Mouse (Mus musculus): ENCODE data around the gene Ano6. TPM values are rescaled to one million over a fixed set of nuclear protein-coding genes. Genes with fewer than 3 reads are reported as not detected.

The Ano6 gene
- polyA plus RNA-seq, 1 experiment = 104 TPM

GRCm38 (mm10) chr15:95956692-95957091 lies 166.0 kb downstream of the Ano6 start:
- 87% methylated on average over 3 of the region's 3 CpGs for WGBS
- TF ChIP-seq CTCF (IDR thresholded peaks at IDR 0.05; ENCODE audit: borderline replicate concordance, control insufficient read depth, extremely low read depth, insufficient read depth, low read length, poor library complexity) = no peak
- TF ChIP-seq POLR2A (IDR thresholded peaks at IDR 0.05; ENCODE audit: control insufficient read depth, extremely low read depth, insufficient read depth, low read length, poor library complexity) = no peak
- Histone ChIP-seq H3K27ac (ENCODE audit: control insufficient read depth, insufficient read depth, low read length) (no peak overlapping the region), H3K4me1 (replicated peaks; ENCODE audit: control insufficient read depth, insufficient read depth, low read length) (no peaks in the 10 kb centered on the region), H3K36me3 (ENCODE audit: control insufficient read depth, insufficient read depth, low read length) (peaks cover 67% of the 10 kb centered on the region), H3K27me3 (ENCODE audit: control insufficient read depth, insufficient read depth, low read length) (no peaks in the 10 kb centered on the region), H3K4me3 (ENCODE audit: control insufficient read depth, insufficient read depth, low read length) (no peak overlapping the region)
- DNase-seq = no peak

DNA sequence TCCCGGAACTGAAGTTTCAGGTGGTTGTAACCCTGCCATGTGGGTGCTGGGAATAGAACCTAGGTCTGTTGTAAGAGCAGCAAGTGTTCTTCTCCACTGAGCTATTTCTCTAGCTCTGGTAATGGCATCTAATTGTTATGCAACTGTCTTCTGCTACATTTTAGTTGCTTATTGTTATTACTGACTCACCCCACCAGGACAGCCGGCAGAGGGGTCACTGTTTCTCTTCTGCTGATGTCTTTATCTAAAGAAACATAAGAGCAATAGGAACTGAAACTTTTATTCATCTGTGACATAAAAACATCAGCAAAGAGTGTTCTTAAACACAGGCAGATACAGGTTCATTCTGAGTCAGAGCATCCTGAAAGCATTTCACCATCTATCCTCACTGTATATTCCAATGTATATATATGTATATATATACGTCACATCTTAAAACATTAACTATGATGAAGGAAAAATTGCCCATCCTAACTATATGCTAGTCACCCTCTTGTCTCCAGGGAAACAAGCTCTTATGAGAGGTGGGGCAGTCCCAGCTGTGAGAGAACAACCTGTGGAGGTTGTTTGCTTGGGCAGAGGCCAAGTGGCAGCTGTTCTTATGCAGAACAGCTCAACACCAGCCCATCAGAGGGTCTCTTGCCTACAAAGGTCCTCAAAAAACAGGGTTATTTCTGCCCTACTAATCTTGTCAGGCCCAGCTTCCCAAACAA lies 171.9 kb downstream of the Ano6 start:
- 92% methylated on average over 3 of the region's 3 CpGs for WGBS
- Histone ChIP-seq H3K27ac (ENCODE audit: control insufficient read depth, insufficient read depth, low read length) (no peak overlapping the region), H3K4me1 (replicated peaks; ENCODE audit: control insufficient read depth, insufficient read depth, low read length) (no peaks in the 10 kb centered on the region), H3K36me3 (ENCODE audit: control insufficient read depth, insufficient read depth, low read length) (peaks cover 76% of the 10 kb centered on the region), H3K27me3 (ENCODE audit: control insufficient read depth, insufficient read depth, low read length) (no peaks in the 10 kb centered on the region), H3K4me3 (ENCODE audit: control insufficient read depth, insufficient read depth, low read length) (no peak overlapping the region)
- DNase-seq = no peak
- TF ChIP-seq POLR2A (IDR thresholded peaks at IDR 0.05; ENCODE audit: control insufficient read depth, extremely low read depth, insufficient read depth, low read length, poor library complexity) = no peak

- H3K4me1 ChIP-seq (replicated peaks; ENCODE audit: control insufficient read depth, insufficient read depth, low read length) = no peaks in the 10 kb centered on the region
- H3K27me3 ChIP-seq (ENCODE audit: control insufficient read depth, insufficient read depth, low read length) = no peaks in the 10 kb centered on the region
- H3K27ac ChIP-seq (ENCODE audit: control insufficient read depth, insufficient read depth, low read length) = no peak overlapping the region
- peaks cover 81% of the 10 kb centered on the region for H3K36me3 ChIP-seq (ENCODE audit: control insufficient read depth, insufficient read depth, low read length)
- no peak for TF ChIP-seq POLR2A (IDR thresholded peaks at IDR 0.05; ENCODE audit: control insufficient read depth, extremely low read depth, insufficient read depth, low read length, poor library complexity)
- no peak for TF ChIP-seq CTCF (IDR thresholded peaks at IDR 0.05; ENCODE audit: borderline replicate concordance, control insufficient read depth, extremely low read depth, insufficient read depth, low read length, poor library complexity)
- 86% methylated on average over 10 of the region's 10 CpGs for WGBS
- DNase-seq = no peak
- no peak overlapping the region for H3K4me3 ChIP-seq (ENCODE audit: control insufficient read depth, insufficient read depth, low read length)
Measured at GRCm38 (mm10) chr15:95963124-95963482, 172.5 kb downstream of the Ano6 start.

GRCm38 (mm10) chr15:95963533-95964250 lies 173.0 kb downstream of the Ano6 start:
- Histone ChIP-seq H3K4me1 (replicated peaks; ENCODE audit: control insufficient read depth, insufficient read depth, low read length) (no peaks in the 10 kb centered on the region), H3K27ac (ENCODE audit: control insufficient read depth, insufficient read depth, low read length) (no peak overlapping the region), H3K36me3 (ENCODE audit: control insufficient read depth, insufficient read depth, low read length) (peaks cover 81% of the 10 kb centered on the region), H3K27me3 (ENCODE audit: control insufficient read depth, insufficient read depth, low read length) (no peaks in the 10 kb centered on the region), H3K4me3 (ENCODE audit: control insufficient read depth, insufficient read depth, low read length) (no peak overlapping the region)
- DNase-seq = no peak
- no peak for TF ChIP-seq POLR2A (IDR thresholded peaks at IDR 0.05; ENCODE audit: control insufficient read depth, extremely low read depth, insufficient read depth, low read length, poor library complexity)
- TF ChIP-seq CTCF (IDR thresholded peaks at IDR 0.05; ENCODE audit: borderline replicate concordance, control insufficient read depth, extremely low read depth, insufficient read depth, low read length, poor library complexity) = no peak
- WGBS = 96% methylated on average over 12 of the region's 12 CpGs

- Histone ChIP-seq H3K27ac (ENCODE audit: control insufficient read depth, insufficient read depth, low read length) (no peak overlapping the region), H3K27me3 (ENCODE audit: control insufficient read depth, insufficient read depth, low read length) (no peaks in the 10 kb centered on the region), H3K4me1 (replicated peaks; ENCODE audit: control insufficient read depth, insufficient read depth, low read length) (no peaks in the 10 kb centered on the region), H3K4me3 (ENCODE audit: control insufficient read depth, insufficient read depth, low read length) (no peak overlapping the region), H3K36me3 (ENCODE audit: control insufficient read depth, insufficient read depth, low read length) (peaks cover 81% of the 10 kb centered on the region)
- no peak for TF ChIP-seq POLR2A (IDR thresholded peaks at IDR 0.05; ENCODE audit: control insufficient read depth, extremely low read depth, insufficient read depth, low read length, poor library complexity)
- TF ChIP-seq CTCF (IDR thresholded peaks at IDR 0.05; ENCODE audit: borderline replicate concordance, control insufficient read depth, extremely low read depth, insufficient read depth, low read length, poor library complexity) = no peak
- WGBS = 97% methylated on average over 4 of the region's 4 CpGs
- DNase-seq = no peak
Measured at GRCm38 (mm10) chr15:95964251-95964561, 173.6 kb downstream of the Ano6 start.

- WGBS = 97% methylated on average over 2 of the region's 2 CpGs
- DNase-seq = no peak
- no peak overlapping the region for H3K27ac ChIP-seq (ENCODE audit: control insufficient read depth, insufficient read depth, low read length)
- H3K27me3 ChIP-seq (ENCODE audit: control insufficient read depth, insufficient read depth, low read length) = no peaks in the 10 kb centered on the region
- peaks cover 86% of the 10 kb centered on the region for H3K36me3 ChIP-seq (ENCODE audit: control insufficient read depth, insufficient read depth, low read length)
- no peaks in the 10 kb centered on the region for H3K4me1 ChIP-seq (replicated peaks; ENCODE audit: control insufficient read depth, insufficient read depth, low read length)
- no peak overlapping the region for H3K4me3 ChIP-seq (ENCODE audit: control insufficient read depth, insufficient read depth, low read length)
- no peak for TF ChIP-seq CTCF (IDR thresholded peaks at IDR 0.05; ENCODE audit: borderline replicate concordance, control insufficient read depth, extremely low read depth, insufficient read depth, low read length, poor library complexity)
- TF ChIP-seq POLR2A (IDR thresholded peaks at IDR 0.05; ENCODE audit: control insufficient read depth, extremely low read depth, insufficient read depth, low read length, poor library complexity) = no peak
Measured at GRCm38 (mm10) chr15:95966979-95967378, 176.3 kb downstream of the Ano6 start.

All from thymus, adult 2 months (tissue).